Mouse (Mus musculus): ENCODE data around the gene 1700029F12Rik. TPM values are rescaled to one million over a fixed set of nuclear protein-coding genes. Genes with fewer than 3 reads are reported as not detected.
"Not testable (repeated sequence)": the region's sequence is repeated elsewhere in the genome, so short reads cannot be mapped to it uniquely, and the experiment has no call there.

The 1700029F12Rik gene
- polyA plus RNA-seq, 1 experiment from 2014 or later: not detected

DNA sequence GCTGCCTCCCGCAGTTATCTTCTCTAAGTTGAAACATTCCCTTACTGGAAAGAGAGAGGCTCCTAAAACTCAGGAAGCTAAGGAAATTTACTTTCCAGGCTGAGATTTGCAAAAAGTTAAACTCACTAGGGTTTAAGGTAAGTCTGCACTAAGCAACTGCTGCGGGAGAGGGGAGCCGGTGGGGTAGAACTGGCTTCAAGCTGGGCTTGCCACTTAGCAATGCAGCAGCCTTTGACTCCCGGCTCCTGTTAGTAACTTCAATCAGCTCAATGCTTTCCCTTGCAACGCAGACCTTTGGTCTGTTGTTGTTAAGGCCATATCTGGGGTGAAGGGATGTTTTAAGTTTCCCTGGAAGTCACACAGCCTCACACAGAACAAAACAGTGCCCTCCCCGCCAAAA is 33.5 kb upstream of the 1700029F12Rik start:
- Histone ChIP-seq H3K27me3 (ENCODE audit: control insufficient read depth, insufficient read depth, low read length) (no peaks in the 10 kb centered on the region), H3K4me2 (ENCODE audit: low read depth) (no peak overlapping the region), H3K27ac (ENCODE audit: low read depth, low read length) (no peak overlapping the region), H3K9me3 (ENCODE audit: control insufficient read depth, low read length) (no peaks in the 10 kb centered on the region), H3K4me3 (ENCODE audit: low read depth, low read length) (no peak overlapping the region), H3K4me1 (ENCODE audit: control insufficient read depth, insufficient read depth, low read length) (no peaks in the 10 kb centered on the region; the same call in 1 of the 2 replicates), H3K36me3 (ENCODE audit: control insufficient read depth, insufficient read depth, low read length) (no peaks in the 10 kb centered on the region), H3K9ac (ENCODE audit: low read length) (no peak overlapping the region)
- 6% methylated on average over 6 of the region's 6 CpGs for WGBS
- ATAC-seq (ENCODE audit: insufficient read depth, low FRiP score, low TSS enrichment): no peak
- DNase-seq (ENCODE audit: low spot score): no peak

DNA sequence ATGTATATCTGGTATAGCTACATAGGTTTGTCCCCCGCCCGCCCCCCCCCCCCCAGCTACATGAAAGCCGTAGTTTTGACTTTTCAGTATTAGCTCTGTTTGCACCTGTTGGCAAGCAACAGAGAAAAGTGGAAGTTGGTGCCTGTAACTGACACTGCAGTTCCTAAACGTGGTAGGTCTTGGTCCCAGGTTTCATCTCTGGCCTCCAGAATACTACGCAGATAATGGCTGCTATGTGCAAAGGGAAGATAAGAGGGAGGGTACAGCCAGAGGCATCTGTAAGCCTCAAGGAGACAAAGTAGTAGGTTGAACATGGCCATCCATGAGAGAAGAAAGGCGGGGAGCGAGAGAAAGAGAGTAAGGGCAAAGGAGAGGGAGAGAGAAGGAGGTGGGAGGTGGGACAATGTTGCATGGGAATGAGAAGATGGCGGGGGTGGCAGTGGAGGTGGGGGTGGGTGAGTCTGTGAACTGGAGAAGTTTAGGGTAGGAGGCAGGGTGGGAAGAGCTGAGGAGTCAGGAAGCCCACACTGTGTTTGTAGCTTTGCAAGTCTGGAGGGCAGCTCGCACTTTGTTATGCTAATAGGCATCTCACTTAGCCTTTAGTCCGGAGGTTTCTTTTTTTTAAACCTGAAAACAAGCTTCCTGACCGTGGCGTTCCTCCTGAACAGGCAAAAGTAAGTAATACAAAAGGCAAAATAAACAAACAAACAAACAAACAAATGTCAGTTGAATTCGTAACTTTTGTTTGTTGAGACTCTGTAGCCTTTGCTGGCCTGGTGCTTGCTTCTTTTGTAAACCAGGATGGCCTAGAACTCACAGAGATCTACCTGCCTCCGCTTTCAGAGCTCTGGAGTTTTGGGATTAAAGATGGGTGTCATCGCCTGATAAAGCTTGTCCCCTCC is 32.7 kb upstream of the 1700029F12Rik start, which contains the start of gene Fam169a:
Gene Fam169a, plus strand, starts transcription at position 638 of the 902 bp plus-strand sequence.
- Histone ChIP-seq H3K4me3 (ENCODE audit: low read depth, low read length) (no peak within 1 kb of the TSS), H3K36me3 (ENCODE audit: control insufficient read depth, insufficient read depth, low read length) (no peaks in the 10 kb centered on the region), H3K4me1 (ENCODE audit: control insufficient read depth, insufficient read depth, low read length) (no peaks in the 10 kb centered on the region; the same call in 1 of the 2 replicates), H3K9ac (ENCODE audit: low read length) (no peak within 1 kb of the TSS), H3K4me2 (ENCODE audit: low read depth) (no peak within 1 kb of the TSS), H3K27ac (ENCODE audit: low read depth, low read length) (no peak within 1 kb of the TSS), H3K27me3 (ENCODE audit: control insufficient read depth, insufficient read depth, low read length) (no peaks in the 10 kb centered on the region), H3K9me3 (ENCODE audit: control insufficient read depth, low read length) (no peaks in the 10 kb centered on the region)
- 42% methylated on average over 15 of the region's 15 CpGs for WGBS
- ATAC-seq (ENCODE audit: insufficient read depth, low FRiP score, low TSS enrichment) (no peak), DNase-seq (ENCODE audit: low spot score) (no peak)

DNA sequence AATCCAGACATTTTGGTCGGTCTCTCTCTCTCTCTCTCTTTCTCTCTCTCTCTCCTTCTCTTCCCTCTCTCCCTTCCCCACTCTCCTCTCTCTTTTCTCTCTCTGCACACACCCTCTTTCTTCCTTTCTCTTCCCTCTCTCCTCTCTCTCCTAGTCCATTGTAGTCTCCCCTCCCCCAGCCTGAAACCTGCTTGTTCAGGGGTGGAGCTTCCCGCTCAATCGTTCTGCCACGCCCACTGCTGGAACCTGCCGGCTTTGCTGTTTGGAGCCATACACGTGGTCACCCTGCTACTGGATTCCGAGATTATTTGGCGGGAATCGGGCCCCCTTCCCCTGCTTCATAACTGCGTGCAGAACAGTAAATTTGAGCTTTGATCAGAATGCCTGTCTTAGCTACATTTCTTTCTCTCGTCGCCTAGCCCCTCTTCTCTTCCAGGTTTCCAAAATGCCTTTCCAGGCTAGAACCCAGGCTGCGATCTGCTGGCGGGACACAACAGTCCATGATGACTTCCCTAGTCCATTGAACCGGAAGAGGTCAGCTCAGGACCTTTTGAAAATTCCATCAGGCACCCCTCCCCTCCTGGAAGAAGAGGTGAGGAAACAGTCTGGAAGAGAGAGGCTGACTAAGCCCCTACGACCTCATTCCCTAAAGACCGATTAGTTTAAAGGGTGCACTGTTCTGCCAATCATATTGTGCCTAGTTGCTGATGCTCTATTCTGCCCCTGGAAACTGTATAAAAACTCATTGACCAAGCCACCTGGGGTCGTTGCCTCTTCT is 30.9 kb upstream of the 1700029F12Rik start:
- not testable (repeated sequence) for DNase-seq (ENCODE audit: low spot score); H3K27me3 ChIP-seq (ENCODE audit: control insufficient read depth, insufficient read depth, low read length); H3K4me3 ChIP-seq (ENCODE audit: low read depth, low read length); H3K4me1 ChIP-seq (ENCODE audit: control insufficient read depth, insufficient read depth, low read length); H3K4me2 ChIP-seq (ENCODE audit: low read depth); ATAC-seq (ENCODE audit: insufficient read depth, low FRiP score, low TSS enrichment); H3K36me3 ChIP-seq (ENCODE audit: control insufficient read depth, insufficient read depth, low read length); H3K27ac ChIP-seq (ENCODE audit: low read depth, low read length); H3K9me3 ChIP-seq (ENCODE audit: control insufficient read depth, low read length); H3K9ac ChIP-seq (ENCODE audit: low read length)
- 49% methylated on average over 18 of the region's 18 CpGs for WGBS

GRCm38 (mm10) chr13:97064413-97064812 is 30.3 kb upstream of the 1700029F12Rik start:
- H3K4me3 ChIP-seq (ENCODE audit: low read depth, low read length): no peak overlapping the region
- no peak overlapping the region; the same call in 1 of the 2 replicates for H3K9ac ChIP-seq (ENCODE audit: low read length)
- no peaks in the 10 kb centered on the region for H3K36me3 ChIP-seq (ENCODE audit: control insufficient read depth, insufficient read depth, low read length)
- 58% methylated on average over 3 of the region's 3 CpGs for WGBS
- no peaks in the 10 kb centered on the region for H3K27me3 ChIP-seq (ENCODE audit: control insufficient read depth, insufficient read depth, low read length)
- no peak overlapping the region for H3K27ac ChIP-seq (ENCODE audit: low read depth, low read length)
- no peak for DNase-seq (ENCODE audit: low spot score)
- no peaks in the 10 kb centered on the region for H3K9me3 ChIP-seq (ENCODE audit: control insufficient read depth, low read length)
- no peaks in the 10 kb centered on the region; the same call in 1 of the 2 replicates for H3K4me1 ChIP-seq (ENCODE audit: control insufficient read depth, insufficient read depth, low read length)
- 0 out of 2 replicates have a peak, but pooled peaks have one; percentile 13 for ATAC-seq (ENCODE audit: insufficient read depth, low FRiP score, low TSS enrichment)
- no peak overlapping the region for H3K4me2 ChIP-seq (ENCODE audit: low read depth)

DNA sequence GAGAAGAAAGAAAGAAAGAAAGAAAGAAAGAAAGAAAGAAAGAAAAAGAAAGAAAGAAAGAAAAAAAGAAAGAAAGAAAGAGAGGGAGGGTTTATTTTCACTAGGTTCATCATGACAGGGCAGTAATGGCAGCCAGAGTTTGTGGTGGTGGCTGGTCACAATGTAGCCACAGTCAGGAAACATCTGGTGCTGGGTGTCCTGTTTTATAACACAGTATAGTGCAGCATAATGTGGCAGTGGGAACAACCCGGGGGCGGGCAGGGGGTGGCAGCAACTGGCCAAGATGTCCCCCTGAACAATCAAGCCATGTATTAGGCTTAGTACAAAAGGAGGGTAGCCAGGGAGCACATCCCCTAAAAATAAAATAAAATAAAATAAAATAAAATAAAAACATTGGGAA is 29.3 kb upstream of the 1700029F12Rik start:
- ATAC-seq (ENCODE audit: insufficient read depth, low FRiP score, low TSS enrichment): no peak
- 75% methylated on average over 2 of the region's 2 CpGs for WGBS
- Histone ChIP-seq H3K9me3 (ENCODE audit: control insufficient read depth, low read length) (no peaks in the 10 kb centered on the region), H3K4me3 (ENCODE audit: low read depth, low read length) (no peak overlapping the region), H3K9ac (ENCODE audit: low read length) (no peak overlapping the region), H3K36me3 (ENCODE audit: control insufficient read depth, insufficient read depth, low read length) (no peaks in the 10 kb centered on the region), H3K27me3 (ENCODE audit: control insufficient read depth, insufficient read depth, low read length) (no peaks in the 10 kb centered on the region), H3K4me2 (ENCODE audit: low read depth) (no peak overlapping the region), H3K27ac (ENCODE audit: low read depth, low read length) (no peak overlapping the region), H3K4me1 (ENCODE audit: control insufficient read depth, insufficient read depth, low read length) (no peaks in the 10 kb centered on the region; the same call in 1 of the 2 replicates)
- DNase-seq (ENCODE audit: low spot score): no peak

DNA sequence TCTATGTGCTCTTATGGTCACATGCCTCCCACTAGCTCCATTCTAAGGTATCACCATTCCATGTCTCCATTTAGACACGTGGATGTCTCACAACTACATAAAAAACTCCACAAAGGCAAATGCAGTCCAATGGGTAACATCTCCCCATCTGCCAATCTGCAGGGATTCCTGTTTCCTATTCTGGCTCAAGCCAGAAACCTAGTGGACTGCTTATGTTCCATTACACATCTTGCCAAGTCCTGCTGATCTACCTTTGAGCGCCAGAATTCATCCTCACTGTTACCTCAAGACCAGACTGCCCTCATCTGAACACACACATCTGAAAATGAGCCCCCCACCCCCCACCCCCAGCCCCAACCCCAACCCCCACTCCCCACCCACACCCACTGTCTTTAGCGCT is 28.0 kb upstream of the 1700029F12Rik start:
- Histone ChIP-seq H3K9me3 (ENCODE audit: control insufficient read depth, low read length) (no peaks in the 10 kb centered on the region), H3K27ac (ENCODE audit: low read depth, low read length) (no peak overlapping the region), H3K9ac (ENCODE audit: low read length) (no peak overlapping the region), H3K4me2 (ENCODE audit: low read depth) (no peak overlapping the region), H3K36me3 (ENCODE audit: control insufficient read depth, insufficient read depth, low read length) (no peaks in the 10 kb centered on the region), H3K4me3 (ENCODE audit: low read depth, low read length) (no peak overlapping the region), H3K27me3 (ENCODE audit: control insufficient read depth, insufficient read depth, low read length) (no peaks in the 10 kb centered on the region), H3K4me1 (ENCODE audit: control insufficient read depth, insufficient read depth, low read length) (no peaks in the 10 kb centered on the region; the same call in 1 of the 2 replicates)
- DNase-seq (ENCODE audit: low spot score) (no peak), ATAC-seq (ENCODE audit: insufficient read depth, low FRiP score, low TSS enrichment) (no peak)
- WGBS: 90% methylated on average over 3 of the region's 3 CpGs

GRCm38 (mm10) chr13:97060331-97060730 is 26.2 kb upstream of the 1700029F12Rik start:
- WGBS: 71% methylated on average over 2 of the region's 8 CpGs
- DNase-seq (ENCODE audit: low spot score): no peak
- Histone ChIP-seq H3K27me3 (ENCODE audit: control insufficient read depth, insufficient read depth, low read length) (no peaks in the 10 kb centered on the region), H3K9ac (ENCODE audit: low read length) (no peak overlapping the region), H3K27ac (ENCODE audit: low read depth, low read length) (no peak overlapping the region), H3K4me3 (ENCODE audit: low read depth, low read length) (no peak overlapping the region), H3K4me2 (ENCODE audit: low read depth) (no peak overlapping the region), H3K9me3 (ENCODE audit: control insufficient read depth, low read length) (no peaks in the 10 kb centered on the region), H3K36me3 (ENCODE audit: control insufficient read depth, insufficient read depth, low read length) (no peaks in the 10 kb centered on the region), H3K4me1 (ENCODE audit: control insufficient read depth, insufficient read depth, low read length) (no peaks in the 10 kb centered on the region; the same call in 1 of the 2 replicates)
- no peak for ATAC-seq (ENCODE audit: insufficient read depth, low FRiP score, low TSS enrichment)

DNA sequence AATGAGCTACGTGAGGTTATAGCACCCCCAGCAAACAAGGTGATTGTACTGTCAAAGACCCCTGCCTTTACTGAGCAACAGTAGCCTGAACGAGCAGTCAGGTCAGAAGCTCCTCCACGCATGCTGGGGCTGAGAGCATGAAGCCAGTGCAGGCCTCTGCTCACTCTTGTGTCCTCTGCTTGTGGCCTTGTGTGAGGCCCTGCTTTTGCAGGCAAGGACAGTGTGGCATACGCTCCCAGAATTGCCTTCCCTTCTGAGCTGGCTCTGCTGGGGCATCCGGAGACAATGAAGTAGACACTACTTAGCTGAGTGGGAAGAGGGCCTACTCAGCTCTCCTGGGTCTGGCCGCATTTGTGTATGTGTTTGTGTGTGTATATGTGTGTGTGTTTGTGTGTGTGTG is 25.6 kb upstream of the 1700029F12Rik start:
- 88% methylated on average over 6 of the region's 6 CpGs for WGBS
- H3K4me2 ChIP-seq (ENCODE audit: low read depth): no peak overlapping the region
- H3K27me3 ChIP-seq (ENCODE audit: control insufficient read depth, insufficient read depth, low read length): no peaks in the 10 kb centered on the region
- H3K9me3 ChIP-seq (ENCODE audit: control insufficient read depth, low read length): no peaks in the 10 kb centered on the region
- DNase-seq (ENCODE audit: low spot score) (no peak), ATAC-seq (ENCODE audit: insufficient read depth, low FRiP score, low TSS enrichment) (no peak)
- no peak overlapping the region for H3K4me3 ChIP-seq (ENCODE audit: low read depth, low read length)
- H3K9ac ChIP-seq (ENCODE audit: low read length): no peak overlapping the region
- no peaks in the 10 kb centered on the region for H3K36me3 ChIP-seq (ENCODE audit: control insufficient read depth, insufficient read depth, low read length)
- H3K27ac ChIP-seq (ENCODE audit: low read depth, low read length): no peak overlapping the region
- H3K4me1 ChIP-seq (ENCODE audit: control insufficient read depth, insufficient read depth, low read length): no peaks in the 10 kb centered on the region; the same call in 1 of the 2 replicates
